Mouse (Mus musculus): ENCODE results near the gene Sdhaf1.

Sdhaf1 gene

DNA sequence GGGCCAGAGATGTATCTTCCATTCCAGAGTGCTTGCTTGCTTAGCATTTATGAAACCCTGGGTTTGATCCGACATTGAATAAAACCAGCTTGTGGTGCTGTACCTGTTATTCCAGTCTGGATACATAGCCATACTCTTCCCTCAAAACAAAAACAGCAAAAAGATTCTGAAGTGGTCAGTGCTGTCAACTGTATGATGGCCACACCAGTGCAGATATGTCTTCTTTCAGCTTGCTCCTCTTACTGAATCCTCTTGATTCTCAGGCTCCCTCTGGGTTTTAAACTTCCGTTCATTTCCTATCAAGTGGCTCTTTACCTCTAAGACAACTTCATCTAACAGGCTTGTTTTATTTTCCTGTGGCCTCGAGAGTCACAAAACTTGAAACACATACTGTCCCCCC, at the start of gene Sdhaf1:
Gene Sdhaf1, minus strand, starts transcription at position 101 of the 400 bp plus-strand sequence.
- no peak for DNase-seq

DNA sequence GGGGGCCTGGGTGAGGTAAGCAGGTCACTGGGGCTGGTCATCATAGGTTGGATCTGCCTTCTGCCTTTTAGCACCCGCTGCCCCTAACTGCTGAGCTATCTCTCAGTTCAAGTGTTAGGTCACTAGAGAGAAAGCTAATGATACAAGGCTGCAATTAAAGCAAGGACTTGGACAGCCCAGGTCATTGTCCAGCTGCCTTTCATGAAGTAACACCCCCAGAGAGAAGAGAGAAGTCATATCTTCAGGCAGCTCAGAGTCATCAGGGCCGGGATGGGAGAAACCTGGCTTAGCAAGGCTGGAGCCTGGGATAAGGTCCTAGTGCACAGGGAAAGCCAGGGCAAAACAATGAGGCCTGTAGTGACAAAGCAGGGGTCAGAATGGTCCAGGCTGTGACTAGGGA, 43.8 kb upstream of the Sdhaf1 start:
- no peak for DNase-seq

DNA sequence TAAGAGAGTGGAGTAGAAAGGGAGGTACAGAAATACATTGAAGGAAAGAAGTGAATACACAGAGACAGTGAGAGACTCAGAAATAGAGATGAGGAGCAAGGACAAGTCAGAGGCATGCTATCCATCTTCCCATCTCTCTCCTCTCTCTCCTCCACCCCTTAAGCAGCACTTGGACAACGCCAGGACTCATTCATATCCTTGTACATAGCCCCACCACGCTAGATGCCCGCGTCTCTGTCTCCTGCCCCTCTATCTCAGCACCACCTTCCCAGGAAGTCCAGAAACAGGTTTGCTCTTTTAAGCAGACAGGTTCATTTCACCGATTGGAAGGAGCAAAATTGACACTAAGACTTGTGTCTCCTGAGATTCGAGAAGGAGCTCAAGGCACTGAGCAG, 39.6 kb upstream of the Sdhaf1 start:
- DNase-seq: peak; percentile 35

DNA sequence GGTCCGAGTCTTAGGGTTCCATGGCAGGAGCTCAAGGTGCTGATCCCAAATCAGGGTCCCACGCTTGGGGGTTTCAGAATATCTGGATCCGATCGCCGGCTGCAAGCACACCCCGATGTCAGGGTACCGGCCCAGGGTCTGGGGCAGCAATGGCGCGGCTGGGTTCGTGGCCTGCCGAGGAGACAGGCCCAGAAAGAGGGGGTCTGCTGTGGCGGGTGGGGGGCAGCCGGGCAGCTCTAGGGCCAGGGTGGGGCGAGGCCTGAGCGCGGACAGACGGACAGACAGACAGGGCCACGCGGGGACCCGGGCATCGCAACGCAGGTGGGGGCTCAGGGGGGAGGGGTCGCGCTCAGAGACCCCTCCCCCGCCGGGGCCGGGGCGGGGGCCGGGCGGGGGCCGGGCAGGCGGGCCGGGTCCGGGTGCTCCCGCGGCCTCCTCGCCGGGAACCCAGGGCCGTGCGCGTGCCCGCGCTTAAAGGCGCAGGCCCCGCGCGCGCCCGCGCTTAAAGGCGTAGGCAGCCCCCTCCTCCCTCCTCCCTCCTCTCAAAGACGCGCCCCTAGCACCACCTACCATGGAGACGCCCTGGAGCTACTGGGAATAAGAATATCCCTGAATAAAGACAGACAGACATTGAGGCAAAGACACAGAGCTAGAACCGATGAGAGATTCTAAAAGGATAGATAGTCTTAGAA, 39.1 kb upstream of the Sdhaf1 start, which contains the start of gene Lrfn3:
Gene Lrfn3, minus strand, starts transcription at position 121 of the 692 bp plus-strand sequence.
- peak; percentile 79 for DNase-seq

DNA sequence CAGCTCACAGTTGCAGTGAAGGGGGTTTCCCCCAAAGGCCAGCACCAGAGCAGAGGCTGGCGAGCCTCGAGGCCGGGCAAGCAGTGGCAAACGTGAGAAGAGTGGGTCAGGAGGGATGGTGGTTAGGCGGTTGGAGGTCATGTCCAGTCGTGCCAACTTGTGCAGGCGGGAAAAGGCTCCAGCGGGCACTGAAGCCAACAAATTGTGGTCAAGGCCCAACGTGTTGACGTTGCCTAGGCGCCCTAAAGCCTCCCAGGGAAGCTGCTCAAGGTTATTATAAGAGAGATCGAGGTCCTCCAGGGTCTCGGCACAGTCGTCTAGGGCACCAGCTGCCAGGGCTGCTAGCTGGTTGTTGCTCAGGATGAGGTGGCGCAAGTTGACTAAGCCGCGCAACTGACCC, 36.3 kb upstream of the Sdhaf1 start:
- DNase-seq: no peak

DNA sequence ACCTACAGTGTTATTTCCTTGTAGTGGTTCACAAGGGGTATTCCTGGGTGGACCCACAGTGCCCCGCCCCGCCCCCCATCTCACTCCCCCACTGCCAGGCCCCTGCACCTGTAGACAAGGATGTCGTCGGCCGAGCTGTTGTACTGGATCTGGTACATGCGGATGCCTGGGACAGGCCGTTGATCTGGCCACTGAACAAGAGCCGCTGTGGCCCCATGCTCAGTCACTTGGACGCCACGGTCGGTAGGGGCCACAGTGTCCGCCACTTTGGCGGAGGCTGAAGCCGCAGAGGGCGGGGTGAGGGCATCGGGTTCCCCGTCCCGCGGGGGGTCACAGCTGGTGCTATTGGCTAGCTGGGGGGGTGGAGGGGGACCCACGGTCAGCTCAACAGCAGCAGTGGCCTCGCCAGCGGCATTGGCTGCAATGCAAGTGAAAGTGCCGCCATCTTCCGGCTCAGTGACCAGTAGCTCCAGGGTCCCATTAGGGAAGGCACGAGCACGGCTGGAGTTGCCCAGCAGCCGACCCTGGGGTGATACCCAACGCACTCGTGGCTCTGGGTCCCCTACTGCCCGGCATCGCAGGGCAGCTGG, 35.7 kb upstream of the Sdhaf1 start:
- DNase-seq: no peak

DNA sequence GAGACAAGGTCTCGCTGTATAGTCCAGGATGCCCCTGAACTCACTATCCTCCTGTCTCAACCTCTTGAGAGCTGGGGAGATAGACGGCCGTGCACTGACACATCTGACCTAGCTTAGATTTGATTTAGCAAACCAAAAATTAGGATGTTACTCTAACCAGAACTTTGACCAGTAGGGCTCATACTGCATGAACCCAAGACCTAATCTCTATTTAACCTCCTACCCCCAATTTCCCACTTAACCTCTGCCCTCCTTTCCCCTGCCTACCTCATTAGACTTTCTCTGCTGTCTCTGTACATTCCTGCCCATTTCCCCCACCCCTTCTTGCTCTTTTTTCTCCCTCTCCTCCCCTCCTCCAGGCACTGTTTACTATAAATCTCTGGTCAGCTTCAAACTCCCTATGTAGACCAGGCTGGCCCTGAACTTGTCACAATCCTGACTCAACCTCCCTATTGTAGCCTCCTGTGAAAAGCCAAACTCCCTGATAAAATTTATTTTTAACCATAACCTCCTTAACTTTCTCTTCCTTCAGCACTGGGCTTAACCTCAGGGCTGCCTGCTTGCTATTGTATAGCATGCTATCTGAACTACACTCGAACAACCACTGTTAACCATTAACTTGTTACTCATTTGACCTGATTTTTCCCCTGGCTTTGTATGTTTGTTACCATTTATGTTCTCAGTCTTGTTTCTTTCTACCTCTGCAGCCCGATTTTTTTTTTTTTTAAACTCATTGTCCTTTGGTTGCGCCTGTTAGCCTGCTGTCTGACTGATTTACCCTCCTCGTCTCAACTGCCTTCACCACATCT, 34.9 kb upstream of the Sdhaf1 start:
- no peak for DNase-seq

DNA sequence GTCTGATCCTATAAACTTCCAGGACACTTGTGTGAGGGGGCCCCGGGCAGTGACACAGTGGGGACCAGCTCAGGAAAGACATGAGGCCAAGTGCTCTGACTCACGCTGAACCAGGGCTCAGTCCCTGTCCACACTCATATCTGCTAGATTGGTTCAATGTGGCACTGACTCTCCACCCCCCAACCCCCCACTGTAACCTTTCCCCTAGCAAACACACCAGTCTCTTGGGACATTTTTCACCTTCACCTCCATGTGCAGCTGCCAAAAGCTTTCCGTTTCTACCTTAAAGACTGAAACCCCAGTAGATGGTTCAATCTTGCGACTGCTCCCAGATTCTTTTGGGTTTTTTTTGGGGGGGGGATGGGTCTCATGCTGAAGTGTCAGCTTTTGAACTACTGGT, 30.4 kb upstream of the Sdhaf1 start:
- no peak for DNase-seq

DNA sequence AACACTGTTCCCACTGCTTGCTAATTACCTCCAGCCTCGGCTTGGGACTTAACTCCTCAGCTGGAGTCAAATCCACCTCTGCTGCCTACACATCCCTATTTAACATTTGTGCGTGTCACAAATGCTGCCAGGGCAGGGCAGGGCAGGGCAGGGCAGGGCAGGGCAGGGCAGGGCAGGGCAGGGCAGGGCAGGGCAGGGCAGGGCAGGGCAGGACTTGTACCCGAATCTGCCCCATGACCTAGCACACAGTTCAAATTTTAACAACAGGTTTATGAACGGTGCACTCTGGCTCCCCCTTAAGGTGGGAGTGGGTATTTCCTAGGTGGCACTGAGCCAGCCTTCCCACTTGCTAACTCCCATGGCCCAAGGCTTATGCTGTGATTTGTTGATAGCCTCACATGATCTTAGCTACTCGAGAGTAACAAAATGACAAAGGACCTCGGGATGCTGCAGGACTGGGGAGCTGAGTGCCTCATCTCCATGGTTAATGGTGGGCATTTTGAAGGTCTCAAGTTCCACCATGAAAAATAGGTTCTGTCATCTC, 29.7 kb upstream of the Sdhaf1 start:
- peak; percentile 75 for DNase-seq

DNA sequence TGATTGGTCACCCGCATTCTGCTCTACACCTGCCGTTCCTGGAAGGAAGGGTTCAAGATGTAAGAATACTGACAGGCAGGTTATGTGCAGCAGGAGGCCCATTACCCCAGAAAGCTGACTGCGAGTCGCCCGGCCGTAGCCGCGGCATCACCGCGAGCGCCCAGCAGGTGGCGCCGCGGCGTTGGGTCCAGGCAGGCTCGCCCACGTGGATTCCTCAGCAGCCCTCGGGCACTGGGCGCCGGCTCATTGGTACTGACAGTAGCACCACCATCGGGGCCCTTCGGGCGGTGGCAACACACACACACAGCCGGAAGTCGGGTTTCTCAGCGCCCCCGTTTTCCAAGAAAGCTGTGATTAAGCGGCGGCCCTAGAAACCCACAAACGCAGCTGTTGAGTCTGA, 24.1 kb upstream of the Sdhaf1 start:
- peak; percentile 84 for DNase-seq

DNA sequence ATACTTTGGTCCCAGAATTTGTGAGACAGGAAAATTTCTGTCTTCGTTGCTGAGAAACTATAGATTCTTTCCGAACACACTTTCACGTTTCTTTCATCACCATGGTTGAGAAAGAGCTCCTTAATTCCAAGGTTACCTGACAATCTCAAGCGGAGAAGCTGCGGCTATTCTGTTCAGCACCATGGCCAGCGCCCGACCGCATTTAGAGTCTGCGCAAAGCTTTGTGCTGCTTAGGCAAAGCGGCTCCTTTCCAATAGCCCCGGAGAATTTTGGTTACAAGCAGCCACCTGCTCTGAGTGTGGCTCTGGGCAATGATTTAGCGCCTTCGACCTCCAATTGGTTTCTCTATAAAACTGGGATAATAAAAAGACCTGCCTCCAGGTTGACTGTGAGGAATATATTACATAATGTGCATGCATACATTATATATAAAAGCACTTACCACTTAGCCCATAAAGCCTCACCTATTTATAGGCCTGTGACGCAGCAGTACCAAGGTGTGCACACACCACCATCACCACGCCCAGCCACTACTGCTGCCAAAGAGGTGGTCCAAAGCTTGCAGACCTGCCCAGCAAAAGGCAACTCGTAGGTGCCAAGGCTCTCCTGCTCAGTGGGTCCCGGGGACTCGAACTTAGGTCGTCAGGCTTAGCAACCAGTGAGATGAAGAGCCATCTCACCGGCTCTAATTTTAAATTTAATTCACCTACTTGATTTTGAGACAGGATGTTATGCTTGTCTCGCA, 23.1 kb upstream of the Sdhaf1 start:
- DNase-seq: peak; percentile 53

DNA sequence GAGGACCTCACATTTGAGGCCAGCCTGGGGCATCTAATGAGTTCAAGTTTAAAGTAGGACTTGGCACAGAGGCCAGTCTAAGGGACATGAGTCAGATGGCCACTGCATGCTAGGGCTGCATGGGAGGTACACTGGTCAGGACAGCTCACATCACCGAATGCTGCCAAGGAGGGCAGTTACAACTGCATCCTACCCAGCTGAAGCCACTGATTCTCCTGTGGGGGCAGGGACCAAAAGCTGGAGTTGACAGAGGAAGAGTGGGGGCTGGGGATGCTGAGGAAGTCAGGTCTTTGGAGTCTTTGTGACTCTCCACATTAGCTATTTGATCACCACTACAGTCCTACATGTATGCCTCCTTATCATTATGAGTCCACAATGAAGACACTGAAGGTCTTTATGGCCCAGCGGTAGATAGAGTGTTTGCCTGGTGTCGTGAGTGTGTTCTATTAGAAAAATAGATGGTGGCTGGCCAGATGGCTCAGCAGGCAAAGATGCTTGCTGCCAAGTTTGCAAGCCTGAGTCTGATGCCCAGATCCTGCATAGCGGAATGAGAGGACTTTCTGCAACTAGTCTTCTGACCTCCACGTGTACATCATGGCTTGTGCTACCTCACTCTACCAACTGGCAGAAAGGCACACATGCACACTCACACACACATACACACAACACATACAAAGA, 15.9 kb upstream of the Sdhaf1 start:
- DNase-seq: peak; percentile 82

DNA sequence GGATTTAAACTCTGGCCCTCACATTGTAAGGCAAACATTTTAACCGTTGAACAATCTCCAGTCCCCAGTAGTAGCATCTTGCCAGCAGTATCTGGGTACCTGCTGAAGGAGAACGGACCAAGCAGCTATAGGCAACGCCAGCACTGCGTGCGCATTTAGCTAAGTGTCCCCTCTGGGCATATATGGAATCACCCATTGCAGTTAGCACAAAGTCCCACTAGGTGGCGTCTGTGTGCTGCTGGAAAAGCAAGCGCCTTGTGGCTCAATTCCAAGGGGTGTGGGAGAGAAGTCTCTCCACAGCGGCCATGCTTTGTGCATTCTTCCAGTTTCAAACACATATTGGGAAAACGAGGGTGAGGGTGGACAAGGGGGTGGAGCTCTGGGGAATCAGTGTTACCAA, 12.7 kb upstream of the Sdhaf1 start:
- peak; percentile 91 for DNase-seq

DNA sequence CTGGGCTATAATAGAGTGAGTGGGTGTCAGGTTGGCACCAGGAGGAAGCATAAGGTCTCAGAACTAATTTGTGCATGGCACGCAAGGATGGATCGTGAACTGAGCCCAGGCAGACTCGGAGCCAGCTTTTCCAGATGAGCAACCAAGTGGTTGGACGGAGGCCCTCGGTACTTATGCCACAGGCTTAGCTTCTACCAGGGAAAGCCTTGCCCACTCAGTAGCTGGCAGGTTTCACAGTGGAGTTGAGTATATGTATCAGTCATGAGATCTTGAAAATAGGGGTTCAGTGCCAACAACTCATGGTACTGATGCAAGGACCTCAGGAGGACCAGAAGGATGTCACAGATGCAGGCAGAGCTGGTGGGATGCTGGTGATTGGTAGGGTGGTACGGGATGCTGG, 12.0 kb upstream of the Sdhaf1 start:
- no peak for DNase-seq

DNA sequence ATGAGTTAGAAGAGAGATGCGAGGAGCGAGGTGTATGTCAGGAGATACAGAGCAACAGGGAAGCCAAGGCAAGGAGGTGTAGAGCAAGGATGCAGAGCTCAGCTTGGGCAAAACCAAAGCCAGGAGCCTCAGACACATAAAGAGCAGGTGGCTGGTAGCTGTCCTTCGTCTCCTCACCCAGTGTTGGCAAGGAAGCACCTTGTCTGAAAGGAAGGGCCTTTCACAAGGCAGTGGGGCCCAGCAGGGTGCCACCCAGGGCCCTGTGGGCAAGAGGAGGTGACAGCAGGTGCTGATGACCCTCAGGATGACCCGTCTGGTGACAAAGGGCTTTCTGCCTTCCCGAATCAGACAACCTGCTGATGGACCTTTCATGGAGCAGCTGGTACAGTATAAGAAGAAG, 10.9 kb upstream of the Sdhaf1 start:
- DNase-seq: peak; percentile 76

DNA sequence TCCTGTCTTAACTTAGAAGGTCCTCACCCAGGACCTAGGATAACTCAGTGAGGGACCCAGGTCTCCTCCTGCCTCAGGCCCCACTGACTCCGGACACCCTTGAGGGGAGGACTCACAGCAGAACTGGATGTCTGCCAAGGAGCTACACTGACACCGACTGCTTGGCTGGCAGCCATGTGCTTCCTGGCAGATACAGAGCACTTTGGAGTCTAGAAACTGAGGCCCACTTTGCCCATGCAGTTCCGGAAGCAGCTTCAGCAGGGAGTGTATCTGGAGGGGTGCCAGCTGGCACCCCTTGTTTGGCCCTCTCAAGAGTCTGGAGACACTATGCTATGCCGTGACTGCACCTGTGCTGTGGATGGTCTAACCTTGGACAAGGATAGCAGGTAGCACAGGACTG, 9.7 kb upstream of the Sdhaf1 start:
- DNase-seq: peak; percentile 91

DNA sequence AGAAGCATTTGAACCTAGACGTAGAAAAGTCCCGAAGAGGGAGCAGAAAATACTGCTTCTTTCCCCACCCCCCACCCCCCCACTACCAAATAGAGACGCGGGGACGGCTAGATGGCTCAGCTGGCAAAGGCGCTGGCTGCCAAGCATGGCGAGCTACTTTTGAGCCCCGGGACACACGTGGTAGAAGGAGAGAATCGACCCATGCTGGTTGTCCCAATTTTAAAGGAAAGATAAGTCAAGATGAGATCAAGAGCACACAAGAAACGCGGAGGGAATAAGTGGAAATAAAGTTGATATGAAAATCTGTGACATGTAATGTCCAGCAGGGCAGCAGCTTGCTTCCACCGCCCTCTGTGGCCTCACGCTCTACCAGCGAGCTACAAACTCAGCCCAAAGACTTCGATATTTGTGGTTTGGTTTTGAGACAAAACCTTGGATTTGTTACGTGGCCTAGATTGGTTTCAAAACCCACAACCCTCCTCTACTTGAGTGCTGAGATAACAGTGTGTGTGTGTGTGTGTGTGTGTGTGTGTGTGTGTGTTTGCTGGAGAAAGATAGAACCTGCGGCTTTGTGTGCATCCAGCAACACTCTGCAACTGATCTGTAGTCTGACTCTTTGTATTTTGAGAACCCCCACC, 9.0 kb upstream of the Sdhaf1 start:
- DNase-seq: peak; percentile 62

DNA sequence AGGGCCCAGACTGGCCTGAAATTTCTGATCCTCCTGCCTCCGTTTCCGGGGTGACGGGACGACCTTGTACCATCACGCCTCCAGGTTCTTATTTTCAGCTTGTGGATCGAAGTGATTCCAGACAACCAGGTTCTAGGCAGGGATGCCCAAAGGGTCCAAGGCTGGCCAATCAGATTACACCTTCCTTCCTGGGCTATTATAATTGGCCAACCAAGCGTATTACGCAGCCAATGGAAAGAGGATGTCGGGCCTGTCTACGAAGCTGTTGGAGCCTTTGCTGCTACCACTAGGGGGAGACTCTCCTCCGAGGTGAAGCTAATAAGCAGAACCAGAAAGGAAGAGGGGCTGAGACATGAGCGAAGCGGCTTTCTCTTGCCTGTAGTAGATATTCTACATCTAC, 8.2 kb upstream of the Sdhaf1 start:
- DNase-seq: peak; percentile 97

DNA sequence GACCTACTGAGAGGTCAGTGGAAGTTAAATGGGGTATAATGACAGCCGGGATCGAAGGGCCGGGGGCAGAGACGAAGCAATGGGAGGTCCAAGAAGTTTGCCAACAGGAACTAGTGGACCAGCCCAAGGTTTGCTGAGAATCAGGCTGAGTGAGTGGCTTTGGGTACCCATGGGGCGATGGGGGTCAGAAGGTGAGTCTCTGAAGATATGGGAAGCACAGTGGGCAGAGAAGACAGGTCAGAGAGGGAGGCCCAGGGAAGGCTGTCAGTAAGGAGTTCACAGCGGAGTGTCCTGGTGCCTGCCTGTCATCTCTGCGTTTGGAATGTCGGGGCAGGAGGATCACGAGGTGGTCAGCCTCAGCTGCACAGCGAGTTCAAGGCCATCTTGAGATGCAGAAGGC, 4.7 kb upstream of the Sdhaf1 start:
- DNase-seq: peak; percentile 61

DNA sequence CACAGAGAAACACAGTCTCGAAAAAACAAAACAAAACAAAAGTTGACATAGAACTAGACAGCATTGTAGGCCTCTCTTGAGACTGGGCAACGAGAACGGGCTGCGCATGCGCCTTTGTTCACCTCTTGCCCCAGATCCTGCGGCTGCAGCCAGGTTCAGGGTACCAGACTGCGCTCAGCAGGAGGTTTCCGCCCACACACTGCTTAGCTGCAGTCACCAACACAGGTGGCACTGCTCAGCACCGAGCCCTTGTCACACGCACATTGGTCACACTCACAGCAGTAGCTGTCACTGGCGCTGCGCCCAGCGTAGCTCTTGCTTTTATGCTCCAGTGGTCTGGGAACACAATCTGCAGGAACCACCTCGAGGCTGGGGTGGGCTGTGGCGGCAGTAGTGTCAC, 3.4 kb upstream of the Sdhaf1 start:
- peak; percentile 98 for DNase-seq

DNA sequence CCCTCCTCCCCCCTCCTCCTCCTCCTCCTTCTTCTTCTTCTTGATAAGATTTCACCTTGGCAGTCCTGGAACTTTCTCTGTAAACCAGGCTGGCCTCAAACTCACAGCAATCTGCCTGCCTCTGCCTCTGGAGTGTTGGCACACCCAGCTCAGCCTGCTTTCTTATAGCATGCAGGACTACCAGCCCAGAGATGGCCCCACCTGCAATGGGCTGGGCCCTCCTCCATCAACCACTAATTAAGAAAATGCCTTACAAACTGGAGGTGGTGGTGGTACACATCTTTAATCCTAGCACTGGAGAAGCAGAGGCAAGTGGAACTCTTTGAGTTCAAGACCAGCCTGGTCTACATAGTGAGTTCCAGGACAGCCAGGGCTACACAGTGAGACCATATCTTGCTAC, 2.7 kb upstream of the Sdhaf1 start:
- DNase-seq: peak; percentile 58

DNA sequence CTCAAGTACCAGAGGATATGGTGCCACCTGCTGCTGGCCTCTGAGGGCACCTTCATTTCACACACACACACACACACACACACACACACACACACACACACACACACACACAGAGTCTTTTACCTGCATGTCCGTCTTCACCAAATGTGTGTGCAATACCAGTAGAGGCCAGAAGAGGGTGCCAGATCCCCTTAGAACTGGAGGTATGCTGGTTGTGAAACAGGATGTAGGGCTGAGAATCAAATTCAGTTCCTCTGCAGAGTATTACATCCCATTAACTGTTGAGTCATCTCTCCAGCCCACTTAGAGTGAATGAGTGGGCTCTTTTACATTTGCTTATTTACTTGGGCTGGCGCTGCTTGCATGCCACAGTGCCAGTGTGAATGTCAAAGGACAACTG, 1.7 kb upstream of the Sdhaf1 start:
- DNase-seq: peak; percentile 68

Measured in cerebellum, adult 9-11 months (tissue).